Mouse (Mus musculus) forebrain, embryonic 11.5 days (tissue): ENCODE data around the gene Trdmt1. TPM values are rescaled to one million over a fixed set of nuclear protein-coding genes. Genes with fewer than 3 reads are reported as not detected.
"Not testable (repeated sequence)": the region's sequence is repeated elsewhere in the genome, so short reads cannot be mapped to it uniquely, and the experiment has no call there.

Experiments used
- ATAC-seq: fragments of 200-750 bp; cut with Nextera tagmentation; replicated peaks from 2 replicates; pipeline ENCODE4 v1.8.0; 2017; ENCODE audit warnings: moderate TSS enrichment; ENCODE audit not compliant: low FRiP score
- DNase-seq: peaks from one replicate; pipeline ENCODE4 v3.0.0-alpha.2; 2017; ENCODE audit warnings: low spot score
- H3K27ac ChIP-seq: fragments of 300-500 bp; sonication (generic); 2 replicates; pipeline ENCODE4 v1.5.1; 2014; ENCODE audit warnings: low read depth, low read length
- H3K27me3 ChIP-seq: fragments of 300-500 bp; sonication (generic); 2 replicates; pipeline ENCODE4 v1.6.1; 2014; ENCODE audit warnings: mild to moderate bottlenecking, low read length, mixed read lengths; ENCODE audit not compliant: control insufficient read depth, insufficient read depth
- H3K36me3 ChIP-seq: fragments of 300-500 bp; sonication (generic); 2 replicates; pipeline ENCODE4 v1.6.1; 2014; ENCODE audit warnings: mild to moderate bottlenecking, low read length, moderate library complexity, mixed read lengths; ENCODE audit not compliant: control insufficient read depth, insufficient read depth
- H3K4me1 ChIP-seq: fragments of 300-500 bp; sonication (generic); replicated peaks from 2 replicates; pipeline ENCODE4 v1.6.1; 2014; ENCODE audit warnings: low read length, mixed read lengths; ENCODE audit not compliant: control insufficient read depth, insufficient read depth
- H3K4me2 ChIP-seq: fragments of 300-500 bp; sonication (generic); 2 replicates; pipeline ENCODE4 v1.6.1; 2014; ENCODE audit warnings: low read depth, mild to moderate bottlenecking, low read length, moderate library complexity, mixed read lengths; ENCODE audit not compliant: severe bottlenecking
- H3K4me3 ChIP-seq: fragments of 300-500 bp; sonication (generic); 2 replicates; pipeline ENCODE4 v1.5.1; 2014; ENCODE audit warnings: low read depth, low read length
- H3K9ac ChIP-seq: fragments of 300-500 bp; sonication (generic); 2 replicates; pipeline ENCODE4 v1.6.1; 2014; ENCODE audit warnings: low read length
- H3K9me3 ChIP-seq: fragments of 300-500 bp; sonication (generic); 2 replicates; pipeline ENCODE4 v1.6.1; 2016; ENCODE audit warnings: low read length, mixed read lengths; ENCODE audit not compliant: control insufficient read depth
- WGBS: fragments of 180-500 bp; shearing (Covaris S2); extraction: QIAGEN DNeasy Blood & Tissue Kit; methylation state at CpG from one replicate; pipeline ENCODE4 v1.1.7; 2014; 5-methylcytosine and 5-hydroxymethylcytosine counted together
- polyA plus RNA-seq: library from polyadenylated mRNA; unstranded; fragments of >200 nt; fragmentation: Nextera tagmentation; extraction: Ambion mirVana; gene quantifications from 2 replicates; pipeline ENCODE4 v1.2.1, GENCODE M21; 2014

Trdmt1 gene
- 9.4 and 9.5 TPM in 2 replicates for polyA plus RNA-seq

- Histone ChIP-seq H3K9ac (peak within 1 kb of the TSS; percentile 63), H3K27me3 (no peaks in the 10 kb centered on the region)
Measured at GRCm38 (mm10) chr2:13544193-13544824, at the start of gene Trdmt1. Trdmt1 (minus strand) TSS chr2:13544668.

DNA sequence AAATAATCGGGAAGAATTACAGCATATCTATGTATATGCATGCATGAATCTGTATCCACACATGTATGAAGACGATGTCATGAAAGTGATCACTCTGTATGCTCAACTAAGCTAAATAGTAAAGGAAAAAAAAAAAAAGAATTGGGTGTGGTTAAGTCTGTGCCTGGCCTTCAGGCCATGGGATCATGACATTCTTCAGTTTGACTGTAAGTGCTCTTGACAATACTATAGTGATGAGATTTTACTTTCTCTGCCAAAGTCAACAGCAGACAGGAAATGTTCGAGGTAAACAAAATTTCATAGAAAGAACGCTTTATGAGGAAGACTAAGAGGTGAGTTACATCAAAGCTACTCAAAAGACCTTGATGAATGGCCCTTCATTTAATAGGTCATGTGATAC, 48.9 kb upstream of the Trdmt1 start:
- no peaks in the 10 kb centered on the region for H3K36me3 ChIP-seq
- no peak overlapping the region for H3K27ac ChIP-seq
- H3K9ac ChIP-seq, result no peak overlapping the region
- DNase-seq (no peak), ATAC-seq (no peak)
- no peaks in the 10 kb centered on the region for H3K4me1 ChIP-seq
- H3K27me3 ChIP-seq, result no peaks in the 10 kb centered on the region
- H3K4me2 ChIP-seq, result no peak overlapping the region
- WGBS, result 86% methylated on average over 4 of the region's 4 CpGs
- H3K4me3 ChIP-seq, result no peak overlapping the region
- no peaks in the 10 kb centered on the region for H3K9me3 ChIP-seq

More at GRCm38 (mm10) chr2:13544193-13544824, at the start of gene Trdmt1:
- peak within 1 kb of the TSS; percentile 49 for H3K4me3 ChIP-seq
- peak within 1 kb of the TSS; percentile 98 for H3K27ac ChIP-seq
- H3K4me2 ChIP-seq, result peak within 1 kb of the TSS; percentile 46
- H3K36me3 ChIP-seq, result no peaks in the 10 kb centered on the region
- DNase-seq, result peak; percentile 96
- H3K9me3 ChIP-seq, result no peaks in the 10 kb centered on the region
- H3K4me1 ChIP-seq, result 0 out of 2 replicates have a peak, but pooled peaks cover 2% of the 10 kb centered on the region
- peak; percentile 99 for ATAC-seq
- under 1% methylated on average over 36 of the region's 39 CpGs for WGBS

- H3K36me3 ChIP-seq, result peaks cover 18% of the 10 kb centered on the region
- ATAC-seq, H3K27ac ChIP-seq, H3K4me1 ChIP-seq, H3K9me3 ChIP-seq, H3K27me3 ChIP-seq, H3K9ac ChIP-seq, H3K4me2 ChIP-seq, H3K4me3 ChIP-seq, DNase-seq: not testable (repeated sequence)
Measured at GRCm38 (mm10) chr2:13583746-13584145, 39.3 kb upstream of the Trdmt1 start.

DNA sequence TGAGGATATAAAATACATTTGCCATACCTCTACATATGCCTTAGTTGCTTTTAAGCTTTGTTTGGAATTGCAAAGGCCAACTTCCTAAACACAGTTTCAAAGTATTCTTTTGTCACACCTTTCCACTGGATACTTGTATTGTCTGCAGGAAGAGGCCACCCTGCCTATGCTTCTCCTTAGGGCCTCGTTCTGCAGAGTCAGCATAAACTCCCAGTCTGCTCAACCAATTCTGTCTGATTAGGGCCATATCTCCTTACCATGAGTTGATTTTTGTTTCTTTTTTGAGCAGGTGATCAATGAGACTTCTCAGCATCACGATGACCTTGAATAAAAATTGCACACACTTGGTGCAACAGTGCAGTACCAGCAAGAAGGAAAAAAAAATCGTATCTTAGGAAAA, 37.7 kb upstream of the Trdmt1 start:
- Histone ChIP-seq H3K27me3 (no peaks in the 10 kb centered on the region), H3K4me1 (peaks cover 8% of the 10 kb centered on the region; the same call in 1 of the 2 replicates), H3K4me3 (no peak overlapping the region), H3K27ac (no peak overlapping the region), H3K9ac (no peak overlapping the region), H3K9me3 (no peaks in the 10 kb centered on the region), H3K36me3 (peaks cover 29% of the 10 kb centered on the region), H3K4me2 (no peak overlapping the region)
- DNase-seq (no peak), ATAC-seq (no peak)
- whole genome bisulfite sequencing, result 81% methylated on average over 3 of the region's 3 CpGs

- Histone ChIP-seq H3K4me1 (peaks cover 8% of the 10 kb centered on the region; the same call in 1 of the 2 replicates), H3K27ac (no peak overlapping the region), H3K27me3 (no peaks in the 10 kb centered on the region), H3K9me3 (no peaks in the 10 kb centered on the region), H3K4me3 (no peak overlapping the region), H3K9ac (no peak overlapping the region), H3K4me2 (no peak overlapping the region), H3K36me3 (peaks cover 31% of the 10 kb centered on the region)
- 63% methylated on average over 11 of the region's 11 CpGs for WGBS
- DNase-seq (peak; percentile 66), ATAC-seq (no peak)
Measured at GRCm38 (mm10) chr2:13579991-13580390, 35.5 kb upstream of the Trdmt1 start.

GRCm38 (mm10) chr2:13579315-13579714, 34.8 kb upstream of the Trdmt1 start:
- no peaks in the 10 kb centered on the region for H3K9me3 ChIP-seq
- WGBS, result 95% methylated on average over 8 of the region's 8 CpGs
- H3K36me3 ChIP-seq, result peaks cover 31% of the 10 kb centered on the region
- no peak overlapping the region for H3K4me3 ChIP-seq
- DNase-seq, result no peak
- no peak for ATAC-seq
- no peaks in the 10 kb centered on the region for H3K27me3 ChIP-seq
- no peak overlapping the region for H3K4me2 ChIP-seq
- H3K4me1 ChIP-seq, result peaks cover 8% of the 10 kb centered on the region; the same call in 1 of the 2 replicates
- H3K27ac ChIP-seq, result no peak overlapping the region
- no peak overlapping the region for H3K9ac ChIP-seq

GRCm38 (mm10) chr2:13578473-13579152, 34.1 kb upstream of the Trdmt1 start:
- DNase-seq (no peak), ATAC-seq (no peak)
- H3K4me1 ChIP-seq, result peaks cover 8% of the 10 kb centered on the region; the same call in 1 of the 2 replicates
- no peak overlapping the region for H3K4me3 ChIP-seq
- WGBS, result 62% methylated on average over 14 of the region's 14 CpGs
- H3K27ac ChIP-seq, result no peak overlapping the region
- H3K9ac ChIP-seq, result no peak overlapping the region
- no peaks in the 10 kb centered on the region for H3K9me3 ChIP-seq
- peaks cover 31% of the 10 kb centered on the region for H3K36me3 ChIP-seq
- H3K27me3 ChIP-seq, result no peaks in the 10 kb centered on the region
- no peak overlapping the region for H3K4me2 ChIP-seq

DNA sequence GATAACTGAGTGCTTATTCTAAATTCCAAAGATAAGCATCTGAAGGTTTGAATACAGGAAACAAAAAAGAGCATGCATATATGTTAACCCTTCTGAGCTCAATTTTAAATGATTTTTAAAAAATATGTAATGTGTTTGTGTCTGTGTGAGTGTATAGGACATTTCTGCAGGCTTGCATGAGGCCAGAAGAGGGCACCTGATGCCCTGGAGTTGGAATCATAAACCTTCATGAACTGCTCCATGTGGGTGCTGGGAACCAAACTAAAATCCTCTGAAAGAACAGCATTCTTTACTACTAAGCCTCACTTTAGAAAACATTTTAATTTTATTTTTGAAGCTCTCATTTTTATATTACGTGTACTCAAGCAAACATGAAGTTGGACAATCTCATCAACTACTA, 32.9 kb upstream of the Trdmt1 start:
- 90% methylated on average over 1 of the region's 1 CpGs for whole genome bisulfite sequencing
- Histone ChIP-seq H3K4me2 (peak overlapping the region; percentile 47), H3K36me3 (peaks cover 31% of the 10 kb centered on the region)

More for the DNA sequence above, 32.9 kb upstream of the Trdmt1 start:
- no peak overlapping the region for H3K9ac ChIP-seq
- ATAC-seq, result no peak
- no peak overlapping the region for H3K27ac ChIP-seq
- H3K9me3 ChIP-seq, result no peaks in the 10 kb centered on the region
- peak overlapping the region; percentile 17 for H3K4me3 ChIP-seq
- no peaks in the 10 kb centered on the region for H3K27me3 ChIP-seq
- no peak for DNase-seq
- H3K4me1 ChIP-seq, result peaks cover 11% of the 10 kb centered on the region; the same call in 1 of the 2 replicates
